Mouse (Mus musculus) layer of hippocampus, postnatal 14 days (tissue): ENCODE measurements around the gene Dll1. TPM values are rescaled to one million over a fixed set of nuclear protein-coding genes. Genes with fewer than 3 reads are reported as not detected.

Source experiments
- DNase-seq, 2 experiments: peaks; one replicate each; pipeline ENCODE4 v3.0.0; 2021 to 2022; ENCODE audit warnings: low spot score in 2 of 2, mixed read lengths in 1 of 2
- total RNA-seq, 2 experiments: library from RNA; stranded (reverse); gene quantifications; 2 replicates each; pipeline ENCODE4 v1.2.3; 2021

The Dll1 gene
- total RNA-seq, 2 experiments from 2014 or later, result 10.6 to 12.3 TPM

GRCm38 (mm10) chr17:15337906-15338305 is 38.8 kb downstream of the Dll1 start:
- DNase-seq, result no peak

DNA sequence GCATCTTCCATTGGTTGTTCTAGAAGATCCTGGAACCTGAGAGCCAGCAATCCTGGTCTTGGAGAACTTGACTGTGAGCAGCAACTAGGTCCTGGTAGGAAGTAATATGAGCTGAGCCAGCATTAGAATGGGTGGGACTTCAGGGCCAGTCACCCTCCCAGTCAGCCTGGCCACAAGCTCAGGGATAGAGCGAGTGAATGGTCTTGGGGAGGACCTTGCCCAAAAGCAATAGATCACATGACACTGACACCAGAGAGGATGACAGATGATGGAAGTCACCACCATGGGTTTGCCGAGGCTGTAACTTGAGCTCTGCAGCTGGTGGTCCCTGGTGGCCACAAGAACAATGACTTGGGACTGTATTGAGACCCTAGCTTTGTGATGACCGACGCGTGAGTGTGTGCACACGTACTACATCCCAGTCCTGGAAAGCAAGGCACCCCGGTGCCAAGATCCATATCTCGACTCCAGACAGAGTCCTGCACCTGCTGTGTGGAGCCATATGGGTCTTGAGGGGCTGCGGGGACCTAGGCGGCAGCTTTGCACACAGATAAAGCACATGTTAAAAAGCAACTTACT is 46.8 kb downstream of the Dll1 start:
- DNase-seq, result no peak

DNA sequence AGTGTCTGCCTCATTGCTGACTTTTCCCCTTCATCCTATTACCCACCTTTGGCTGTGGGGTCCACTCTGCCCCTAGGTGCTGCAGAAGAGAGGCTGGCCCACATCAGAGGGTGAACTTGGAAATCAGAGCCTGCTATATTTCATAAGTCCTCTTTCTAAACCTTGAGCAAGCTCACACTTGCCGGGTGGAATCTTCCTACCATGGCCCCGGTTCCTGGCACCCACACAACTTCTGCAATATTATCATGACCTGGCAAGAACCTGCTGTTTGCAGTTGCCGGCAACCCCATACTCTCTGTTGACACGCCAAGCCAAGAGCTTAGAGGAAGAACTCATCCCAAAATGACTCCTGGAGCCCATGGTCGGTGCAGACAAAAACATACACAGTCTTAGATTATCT is 49.6 kb downstream of the Dll1 start:
- no peak for DNase-seq

GRCm38 (mm10) chr17:15325976-15326842 is 50.5 kb downstream of the Dll1 start:
- no peak for DNase-seq

DNA sequence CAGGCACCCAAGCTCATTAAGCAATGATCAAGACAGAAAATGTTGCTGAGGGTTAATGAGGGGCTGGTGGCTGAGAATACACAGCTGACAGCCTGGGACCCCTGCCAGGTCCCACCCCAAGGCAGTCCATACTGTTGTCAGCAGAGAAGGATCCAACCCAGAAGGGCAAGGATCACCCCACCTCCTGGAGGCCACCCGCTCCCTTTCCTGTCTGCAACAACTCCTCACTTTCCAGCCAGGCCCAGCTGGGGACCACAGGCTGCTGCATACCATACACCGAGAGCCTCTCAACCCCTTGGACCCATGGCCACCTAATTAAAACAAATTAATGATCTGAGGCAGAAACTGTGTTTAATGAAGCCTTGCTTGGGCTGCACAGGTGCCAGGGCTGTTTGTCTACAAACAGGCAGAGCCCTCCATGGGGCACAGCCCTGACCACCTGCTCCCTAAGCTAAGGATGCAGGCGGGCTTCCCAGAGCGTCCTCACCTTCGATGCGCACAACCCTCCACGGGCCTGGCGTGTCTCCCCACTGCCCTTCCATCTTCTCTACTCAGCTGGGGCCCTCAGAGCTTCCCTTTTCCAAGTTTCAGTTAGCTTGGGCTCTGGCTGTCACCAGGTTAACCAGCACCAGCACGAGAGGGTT is 53.4 kb downstream of the Dll1 start:
- DNase-seq, result peak in 1 of 2 experiments; percentile 20

Other genes with a start within 250 kb of the Dll1 start
- gene Fam120b, start 19.3 kb upstream of the Dll1 start, total RNA-seq, result 10 to 100 TPM; 33.4 to 34.9 TPM
- gene Psmb1, start 122.9 kb upstream of the Dll1 start, total RNA-seq, result 100 to 1,000 TPM; 127 to 134 TPM
- 10 to 100 TPM; 28.5 to 34.3 TPM for gene Tbp, start 123.0 kb upstream of the Dll1 start, total RNA-seq
- 10 to 100 TPM; 15.1 to 20.0 TPM for gene Pdcd2, start 150.4 kb upstream of the Dll1 start, total RNA-seq
- gene Prdm9, start 187.5 kb upstream of the Dll1 start, total RNA-seq, result 1 to 10 TPM; 2.8 to 3.7 TPM